Mouse (Mus musculus) E14TG2a.4 (cell line): ENCODE measurements around the gene Capn5.

Experiments used
- CTCF ChIP-seq: conservative IDR thresholded peaks from 2 replicates; pipeline ENCODE4 v1.5.1; 2014; ENCODE audit warnings: low read length
- NANOG ChIP-seq: IDR thresholded peaks from 2 replicates; pipeline ENCODE4 v1.6.1; 2014; ENCODE audit warnings: borderline replicate concordance, low read length, mixed read lengths
- POU5F1 ChIP-seq: IDR thresholded peaks from 2 replicates; pipeline ENCODE4 v1.6.1; 2014; ENCODE audit warnings: low read length, borderline replicate concordance

DNA sequence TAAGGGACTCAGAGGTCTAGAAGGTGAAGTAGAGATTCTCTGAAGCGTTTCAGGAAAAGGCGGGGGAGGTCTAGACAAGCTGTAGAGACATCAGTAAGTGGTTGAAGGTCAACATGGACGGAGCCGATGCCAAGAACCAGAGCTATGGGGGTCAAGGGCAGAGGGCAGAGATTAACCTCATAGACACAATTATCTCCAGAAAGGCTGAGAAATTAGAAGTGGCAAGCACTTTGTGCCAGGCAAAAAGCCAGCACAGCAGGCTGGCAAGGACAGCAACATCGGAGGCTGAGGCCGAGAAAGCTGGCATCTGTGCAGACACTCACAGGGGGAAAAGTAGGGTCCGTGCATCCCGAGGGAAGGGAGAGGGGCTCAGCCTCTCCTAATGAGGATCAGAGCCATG, 30.3 kb downstream of the Capn5 start:
- no peak for TF ChIP-seq CTCF
- TF ChIP-seq POU5F1: no peak
- TF ChIP-seq NANOG: no peak
